Mouse (Mus musculus): ENCODE measurements around the gene Myo3b. TPM values are rescaled to one million over a fixed set of nuclear protein-coding genes. Genes with fewer than 3 reads are reported as not detected.
"Not testable (repeated sequence)": the region's sequence is repeated elsewhere in the genome, so short reads cannot be mapped to it uniquely, and the experiment has no call there.

The Myo3b gene
- polyA plus RNA-seq (2012; rRNA removed), result 0.96 and 0.99 TPM in 2 replicates

GRCm38 (mm10) chr2:70038752-70039151, at the start of gene Myo3b:
Gene Myo3b (plus strand): TSS chr2:70039126.
- DNase-seq (ENCODE audit: extremely low spot score in 1 of 2, low spot score in 1 of 2), result no peak

- peak in 1 of 2 experiments; percentile 44 for DNase-seq (ENCODE audit: extremely low spot score in 1 of 2, low spot score in 1 of 2)
Observed at GRCm38 (mm10) chr2:69989224-69989623, 49.7 kb upstream of the Myo3b start.

DNA sequence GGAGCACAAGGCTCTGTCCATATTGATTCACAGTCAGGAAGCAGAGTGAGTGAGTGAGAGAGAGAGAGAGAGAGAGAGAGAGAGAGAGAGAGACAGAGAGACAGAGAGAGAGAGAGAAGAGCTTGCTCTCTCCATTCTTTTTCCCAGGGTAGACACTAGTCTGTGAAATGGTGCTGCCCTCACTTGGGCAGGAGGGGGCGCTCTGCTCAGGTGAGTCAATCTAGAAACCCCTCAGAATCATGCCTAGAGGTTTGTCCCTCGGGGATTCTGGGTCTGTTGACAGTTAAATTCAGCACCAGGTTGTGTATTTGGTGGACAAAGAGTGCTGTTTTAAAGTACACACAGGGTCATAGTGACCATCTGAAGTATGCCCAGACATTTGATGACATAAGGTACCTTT, 48.3 kb upstream of the Myo3b start:
- DNase-seq (ENCODE audit: extremely low spot score in 1 of 2, low spot score in 1 of 2), result no peak

DNA sequence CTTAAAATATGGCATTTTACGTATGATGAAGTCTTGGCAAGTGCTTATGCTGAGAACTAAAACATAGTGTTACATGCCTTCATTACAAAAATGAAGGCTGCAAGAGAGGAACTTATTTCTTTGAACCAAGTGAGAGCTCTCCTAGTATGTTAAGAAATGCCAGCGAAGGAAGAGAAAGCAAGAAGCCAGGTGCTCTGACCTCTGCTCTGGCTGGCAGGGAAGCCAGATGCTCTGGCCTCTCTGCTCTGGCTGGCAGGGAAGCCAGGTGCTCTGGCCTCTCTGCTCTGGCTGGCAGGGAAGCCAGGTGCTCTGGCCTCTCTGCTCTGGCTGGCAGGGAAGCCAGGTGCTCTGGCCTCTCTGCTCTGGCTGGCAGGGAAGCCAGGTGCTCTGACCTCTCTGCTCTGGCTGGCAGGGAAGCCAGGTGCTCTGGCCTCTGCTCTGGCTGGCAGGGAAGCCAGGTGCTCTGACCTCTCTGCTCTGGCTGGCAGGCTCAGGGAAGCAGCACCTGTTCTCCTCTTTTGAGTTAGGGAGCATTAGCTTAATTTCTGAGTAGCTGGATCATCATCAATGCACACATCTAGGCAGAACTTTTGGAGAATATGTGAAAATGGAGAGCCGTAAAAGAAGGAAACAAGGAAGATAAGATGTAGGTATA, 44.7 kb upstream of the Myo3b start:
- DNase-seq (ENCODE audit: extremely low spot score in 1 of 2, low spot score in 1 of 2), result not testable (repeated sequence)

DNA sequence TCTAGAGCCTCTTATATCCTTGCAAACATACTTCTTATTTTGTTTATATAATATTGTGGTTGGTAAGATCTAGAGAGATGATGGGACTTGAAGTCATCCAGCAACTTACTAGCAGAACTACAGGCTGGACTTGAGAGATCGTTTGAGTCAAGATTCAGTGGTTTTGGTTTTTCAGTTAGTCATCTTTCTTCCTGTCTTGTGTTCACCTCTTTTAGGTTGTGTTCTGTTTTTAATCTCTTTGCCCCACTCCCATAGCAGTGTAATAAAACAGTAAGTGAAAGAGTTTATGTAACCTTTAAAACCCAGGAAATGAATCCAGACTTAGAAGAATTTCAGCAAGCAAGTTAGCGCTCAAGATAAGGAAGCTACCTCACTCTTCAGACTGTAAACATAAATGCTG, 44.1 kb upstream of the Myo3b start:
- no peak for DNase-seq (ENCODE audit: extremely low spot score in 1 of 2, low spot score in 1 of 2)

GRCm38 (mm10) chr2:69999097-69999770, 39.7 kb upstream of the Myo3b start:
- DNase-seq (ENCODE audit: extremely low spot score in 1 of 2, low spot score in 1 of 2), result peak in 1 of 2 experiments; percentile 15

- no peak for DNase-seq (ENCODE audit: extremely low spot score in 1 of 2, low spot score in 1 of 2)
Observed at GRCm38 (mm10) chr2:70000316-70000715, 38.6 kb upstream of the Myo3b start.

DNA sequence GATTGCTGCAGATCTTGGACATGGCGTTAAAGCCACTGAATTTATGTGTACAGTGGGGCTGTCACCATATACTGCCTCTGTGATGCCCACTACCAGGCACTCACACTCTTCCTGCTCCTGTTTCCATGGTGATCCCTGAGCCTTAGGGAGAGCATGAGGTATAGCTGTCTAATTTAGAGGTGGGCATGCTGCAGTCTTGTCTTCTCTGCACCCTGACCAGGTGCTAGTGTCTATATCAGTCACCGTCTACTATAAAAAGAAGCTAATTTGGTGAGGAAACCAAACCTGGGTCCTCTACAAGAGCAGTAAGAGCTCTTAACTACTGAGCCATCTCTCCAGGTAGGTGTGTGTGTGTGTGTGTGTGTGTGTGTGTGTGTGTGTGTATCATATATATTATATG, 32.4 kb upstream of the Myo3b start:
- no peak for DNase-seq (ENCODE audit: extremely low spot score in 1 of 2, low spot score in 1 of 2)

DNA sequence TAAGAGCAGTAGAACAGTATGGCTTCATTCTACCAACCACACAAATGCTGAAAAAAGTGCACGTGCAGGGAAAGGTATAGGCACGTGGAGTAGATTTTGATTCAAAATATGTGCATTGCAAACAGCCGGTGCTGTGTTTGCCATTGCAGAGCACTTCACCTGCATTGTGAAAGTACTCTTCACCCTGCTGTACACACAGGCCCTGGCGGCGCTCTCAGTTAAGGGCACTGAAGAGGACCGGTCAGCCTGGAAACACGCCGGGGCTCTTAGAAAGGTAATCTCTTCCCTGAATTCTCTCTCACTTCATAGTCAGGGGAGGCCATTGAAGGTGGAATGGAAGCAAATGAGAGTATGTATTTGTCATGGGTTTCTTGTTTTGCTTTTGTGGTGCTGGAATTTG, 26.0 kb upstream of the Myo3b start:
- no peak for DNase-seq (ENCODE audit: extremely low spot score in 1 of 2, low spot score in 1 of 2)

GRCm38 (mm10) chr2:70018236-70018635, 20.7 kb upstream of the Myo3b start:
- DNase-seq (ENCODE audit: extremely low spot score in 1 of 2, low spot score in 1 of 2), result peak in 1 of 2 experiments; percentile 51

DNA sequence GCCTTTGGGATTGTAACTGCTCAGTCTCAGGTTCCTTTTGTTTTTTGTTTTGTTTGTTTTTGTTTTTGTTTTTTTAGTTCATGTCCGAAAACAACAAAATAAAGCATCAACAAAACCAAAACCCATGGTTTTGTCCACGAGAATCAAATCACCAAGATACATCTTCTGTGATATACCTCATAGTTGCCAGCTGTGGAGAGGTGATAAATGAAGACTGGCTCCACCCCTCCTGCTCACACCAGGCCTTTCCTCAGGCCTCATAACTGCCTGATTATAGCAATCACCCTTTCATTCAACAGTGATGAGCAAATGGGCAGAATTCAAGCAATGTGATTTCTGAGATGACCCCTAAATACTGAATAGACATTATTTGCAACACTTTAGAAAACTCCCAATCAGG, 14.5 kb upstream of the Myo3b start:
- no peak for DNase-seq (ENCODE audit: extremely low spot score in 1 of 2, low spot score in 1 of 2)

DNA sequence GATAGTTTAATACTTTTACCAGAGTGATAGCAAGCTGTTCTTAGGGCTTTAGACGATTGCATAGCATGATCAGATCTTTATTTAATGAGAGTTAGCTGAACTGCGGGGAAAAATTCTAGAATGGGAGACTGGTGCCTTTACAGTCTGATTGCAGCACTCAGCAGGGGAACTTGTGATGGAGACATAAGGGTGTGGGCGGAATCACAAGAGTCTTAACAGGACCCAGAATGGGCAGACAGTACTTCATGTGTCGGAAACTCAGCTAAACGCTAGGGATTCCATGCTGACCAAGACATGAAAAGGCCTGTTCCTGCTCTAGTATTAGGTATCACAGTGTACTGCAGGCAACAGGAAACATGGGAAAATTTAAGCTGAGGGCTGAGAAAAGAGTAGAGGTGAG, 13.2 kb upstream of the Myo3b start:
- DNase-seq (ENCODE audit: extremely low spot score in 1 of 2, low spot score in 1 of 2), result peak; percentile 33 to 41

GRCm38 (mm10) chr2:70031472-70031871, 7.5 kb upstream of the Myo3b start:
- no peak for DNase-seq (ENCODE audit: extremely low spot score in 1 of 2, low spot score in 1 of 2)

GRCm38 (mm10) chr2:70034895-70035294, 4.0 kb upstream of the Myo3b start:
- no peak for DNase-seq (ENCODE audit: extremely low spot score in 1 of 2, low spot score in 1 of 2)

GRCm38 (mm10) chr2:70035358-70035757, 3.6 kb upstream of the Myo3b start:
- DNase-seq (ENCODE audit: extremely low spot score in 1 of 2, low spot score in 1 of 2), result no peak

DNA sequence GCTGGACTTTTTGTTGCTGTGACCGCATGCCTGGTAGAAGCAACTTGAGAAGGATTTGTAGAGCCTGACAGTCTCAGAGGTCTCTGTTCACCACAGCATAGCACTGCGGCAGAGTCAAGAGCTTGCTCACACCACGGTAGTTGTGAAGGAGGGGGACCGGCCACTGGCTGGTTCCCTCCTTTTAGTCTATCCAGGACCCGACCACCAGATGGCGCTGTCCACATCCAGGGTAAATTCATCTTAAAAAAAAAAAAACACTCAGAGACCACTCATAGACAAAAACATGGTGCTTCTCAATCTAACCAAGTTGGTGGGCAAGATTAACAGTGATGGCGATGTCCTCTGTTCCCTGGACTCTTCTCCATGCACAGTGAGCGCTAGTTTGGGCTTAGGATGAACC, 1.7 kb upstream of the Myo3b start:
- peak in 1 of 2 experiments; percentile 48 for DNase-seq (ENCODE audit: extremely low spot score in 1 of 2, low spot score in 1 of 2)

- no peak for DNase-seq (ENCODE audit: extremely low spot score in 1 of 2, low spot score in 1 of 2)
Observed at GRCm38 (mm10) chr2:70044466-70044865, 5.5 kb downstream of the Myo3b start.

DNA sequence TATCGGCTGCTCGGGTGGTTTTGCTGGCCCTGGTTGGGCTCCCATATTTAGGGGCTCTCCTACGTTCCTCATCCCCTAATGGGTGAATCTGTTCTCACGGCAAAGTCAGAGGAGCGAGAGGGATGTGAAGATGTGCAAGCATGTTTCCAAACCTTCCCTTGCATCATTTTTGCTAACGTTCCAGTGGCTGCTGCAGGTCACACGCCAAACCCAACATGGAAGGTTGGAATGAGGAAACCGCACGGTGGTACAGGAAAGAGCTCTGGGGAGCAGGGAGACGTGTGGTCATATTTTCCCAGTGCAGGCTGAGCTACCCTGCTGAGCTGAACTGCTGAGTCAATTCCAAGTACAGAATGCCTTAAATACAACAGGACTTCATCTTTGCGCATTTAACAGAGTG, 8.9 kb downstream of the Myo3b start:
- no peak for DNase-seq (ENCODE audit: extremely low spot score in 1 of 2, low spot score in 1 of 2)

GRCm38 (mm10) chr2:70053803-70054202, 14.9 kb downstream of the Myo3b start:
- no peak for DNase-seq (ENCODE audit: extremely low spot score in 1 of 2, low spot score in 1 of 2)

GRCm38 (mm10) chr2:70058201-70058600, 19.3 kb downstream of the Myo3b start:
- no peak for DNase-seq (ENCODE audit: extremely low spot score in 1 of 2, low spot score in 1 of 2)

DNA sequence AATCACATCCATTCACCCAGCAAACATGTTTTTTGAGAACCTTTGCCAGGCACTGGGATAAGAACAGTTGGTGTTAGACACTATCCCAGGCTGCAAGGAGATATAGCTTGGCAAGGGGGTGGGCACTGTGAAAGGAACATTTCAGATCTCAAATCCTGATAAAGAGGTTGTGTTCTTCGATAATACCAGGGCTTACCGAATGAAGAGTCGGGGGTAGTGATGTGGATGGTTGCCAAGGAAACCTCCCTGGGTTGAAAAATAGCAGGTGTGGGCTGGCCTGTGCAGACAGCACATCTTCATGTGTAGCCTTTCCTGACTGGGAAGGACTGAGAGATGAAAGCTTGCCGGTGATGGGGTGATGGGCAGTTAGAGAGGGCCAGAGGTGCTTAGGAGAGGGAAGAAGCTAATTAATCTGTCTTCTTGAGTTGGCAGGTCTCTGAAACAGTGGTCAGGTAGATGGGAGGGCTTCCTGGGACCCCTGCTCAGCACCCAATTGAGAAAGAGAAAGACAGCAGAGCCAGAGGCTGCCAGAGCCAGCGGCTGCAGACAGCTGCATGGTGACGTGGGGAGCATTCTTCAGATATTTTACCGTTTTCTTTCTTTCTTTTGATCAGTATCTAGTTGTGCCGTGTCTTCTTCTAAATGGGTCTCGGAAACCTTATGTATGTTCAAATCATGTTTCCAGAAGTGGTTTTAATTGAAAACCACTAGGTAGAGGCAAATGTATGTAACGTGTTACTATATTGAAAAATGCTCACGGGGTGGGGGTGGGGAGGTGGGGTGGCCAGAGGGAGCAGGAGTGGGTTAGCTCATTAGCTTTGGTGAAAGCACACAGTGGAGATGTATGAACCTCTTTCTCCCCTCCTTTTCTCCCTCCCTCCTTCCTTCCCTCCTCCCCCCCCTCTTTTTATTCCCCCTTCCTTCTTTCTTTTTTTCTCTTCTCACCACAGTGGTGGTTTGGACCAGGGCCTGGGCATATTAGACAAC, 21.7 kb downstream of the Myo3b start:
- peak; percentile 11 to 52 for DNase-seq (ENCODE audit: extremely low spot score in 1 of 2, low spot score in 1 of 2)

Data from frontal cortex, adult 2 months (tissue).